Mouse (Mus musculus): ENCODE measurements around the gene Olfr477.
"Not testable (repeated sequence)": the region's sequence is repeated elsewhere in the genome, so short reads cannot be mapped to it uniquely, and the experiment has no call there.

Gene Olfr477

DNA sequence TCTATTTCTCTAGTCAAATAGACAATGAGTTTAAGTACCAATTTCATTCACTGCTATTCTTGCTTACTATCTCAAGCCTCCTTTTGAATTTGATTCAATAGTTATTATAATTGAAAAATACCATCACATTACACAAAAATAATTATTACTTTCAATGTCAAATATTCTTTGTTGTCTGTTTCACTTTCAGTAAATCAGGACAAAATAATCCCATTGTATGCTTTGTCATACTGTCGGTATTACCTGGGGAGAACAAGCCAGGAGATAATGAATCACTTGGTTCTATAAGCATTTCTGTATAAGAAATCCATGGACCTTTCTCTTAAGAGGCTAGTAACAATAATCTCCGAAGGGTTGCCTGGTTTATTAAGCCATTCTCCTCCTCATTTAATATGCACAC lies at the start of gene Olfr477:
Gene Olfr477 (plus strand): TSS at position 301 of the 400 bp plus-strand sequence.
- in situ Hi-C loops (cut with MboI; ENCODE audit: low sequenced_read_pairs): no loop called here

DNA sequence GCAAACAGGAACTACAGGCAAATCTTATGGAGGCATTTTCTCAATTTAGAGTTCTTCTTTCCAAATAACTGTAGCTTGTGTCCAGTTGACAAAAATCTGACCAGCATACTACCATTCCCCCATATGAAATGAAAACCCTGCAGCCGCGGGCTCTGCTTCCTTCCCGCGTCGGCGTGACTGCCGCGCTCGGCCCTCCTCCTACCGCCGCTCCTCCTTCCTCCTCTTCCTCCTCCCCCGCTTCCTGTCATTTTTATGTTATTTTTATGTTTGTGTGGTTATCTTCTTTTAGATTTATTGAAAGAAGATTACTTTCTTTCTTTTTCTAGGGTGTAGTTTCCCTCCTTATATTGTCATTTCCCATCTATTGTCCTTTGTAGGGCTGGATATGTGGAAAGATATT lies 34.0 kb upstream of the Olfr477 start:
- in situ Hi-C loops (cut with MboI; ENCODE audit: low sequenced_read_pairs): not testable (repeated sequence)

DNA sequence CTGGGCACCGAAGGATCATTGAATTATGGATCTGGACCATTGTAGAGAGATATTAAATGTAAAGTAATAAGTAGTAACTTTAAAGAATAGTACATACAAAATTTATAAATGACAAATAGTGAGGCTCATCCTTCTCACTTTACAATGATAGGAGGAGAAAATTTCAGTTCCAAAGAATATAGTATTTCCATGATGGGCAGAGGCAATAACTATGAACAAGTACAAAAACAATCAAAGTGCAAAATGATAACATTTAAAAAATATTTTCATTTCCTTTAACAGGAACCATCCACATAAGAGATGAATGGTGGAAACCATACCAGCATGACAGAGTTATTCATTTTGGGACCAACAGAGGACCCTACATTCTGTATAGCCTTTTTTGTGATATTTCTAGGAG lies 32.1 kb upstream of the Olfr477 start, which contains the start of gene Olfr474:
Gene Olfr474 (plus strand): TSS at position 301 of the 400 bp plus-strand sequence.
- in situ Hi-C loops (cut with MboI; ENCODE audit: low sequenced_read_pairs): no loop called here

GRCm38 (mm10) chr7:107964503-107964902 lies 22.0 kb upstream of the Olfr477 start, which contains the start of gene Olfr476:
Gene Olfr476, plus strand, starts transcription at chr7:107964803.
- in situ Hi-C loops (cut with MboI; ENCODE audit: low sequenced_read_pairs): no loop called here

GRCm38 (mm10) chr7:108014256-108014655 lies 27.8 kb downstream of the Olfr477 start:
- in situ Hi-C loops (cut with MboI; ENCODE audit: low sequenced_read_pairs): not testable (repeated sequence)

GRCm38 (mm10) chr7:108033889-108034288 lies 47.4 kb downstream of the Olfr477 start, which contains the start of gene Olfr478:
Gene Olfr478, minus strand, starts transcription at chr7:108033989.
- in situ Hi-C loops (cut with MboI; ENCODE audit: low sequenced_read_pairs): no loop called here

Data from CH12F3 (cell line).